Mouse (Mus musculus): ENCODE results near the gene Kcnmb4. TPM values are rescaled to one million over a fixed set of nuclear protein-coding genes. Genes with fewer than 3 reads are reported as not detected.

Kcnmb4 gene
- total and polyA plus RNA-seq, 3 experiments = 0.80 to 1.1 (median 1.0) TPM

DNA sequence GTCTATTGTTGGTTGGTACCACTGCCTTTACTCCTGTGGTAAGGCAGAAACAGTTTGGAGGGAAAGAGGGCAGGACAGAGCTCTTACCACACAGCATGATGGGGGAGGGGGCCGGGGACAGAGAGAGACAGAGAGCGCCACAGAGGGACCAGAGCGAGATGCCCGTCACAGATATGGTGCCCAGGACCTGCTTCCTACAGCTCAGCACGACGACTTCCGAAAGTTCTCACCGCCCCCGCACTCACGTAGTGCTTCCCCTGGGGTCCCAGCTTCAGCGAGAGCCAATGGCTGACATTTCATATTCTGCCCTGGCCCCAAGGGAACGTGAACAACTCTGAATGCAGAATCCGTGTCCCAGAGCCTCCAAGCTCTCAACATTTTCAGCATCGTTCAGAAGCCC is 76.1 kb downstream of the Kcnmb4 start:
- Histone ChIP-seq H3K4me3 (replicated peaks in 1 of 3; ENCODE audit: low read depth in 2 of 3, low read length in 2 of 3, poor library complexity in 1 of 3) (no peak overlapping the region), H3K79me2 (replicated peaks; ENCODE audit: control insufficient read depth, extremely low read depth, insufficient read depth, poor library complexity, severe bottlenecking) (no peaks in the 10 kb centered on the region), H3K36me3 (replicated peaks in 1 of 2; ENCODE audit: control insufficient read depth in 1 of 2, insufficient read depth in 1 of 2, low read length in 1 of 2) (no peaks in the 10 kb centered on the region), H3K4me1 (ENCODE audit: control insufficient read depth in 1 of 2, insufficient read depth in 2 of 2) (peaks cover 0 to 6% of the 10 kb centered on the region in 2 experiments; a peak in 2 of 4 replicates), H3K9me3 (replicated peaks; ENCODE audit: low read length) (no peaks in the 10 kb centered on the region), H3K27ac (ENCODE audit: insufficient read depth, low read depth) (no peak overlapping the region), H3K4me2 (ENCODE audit: insufficient read depth, low read depth, poor library complexity, severe bottlenecking) (peak overlapping the region; percentile 6; the same call in 1 of the 2 replicates), H3K9ac (ENCODE audit: insufficient read depth, low read depth) (no peak overlapping the region), H3K27me3 (replicated peaks) (no peaks in the 10 kb centered on the region)
- TF ChIP-seq CHD2 (IDR thresholded peaks at IDR 0.05; ENCODE audit: low read length) (no peak), MAFK (IDR thresholded peaks at IDR 0.05; ENCODE audit: insufficient replicate concordance, low read length) (no peak), IRF4 (IDR thresholded peaks at IDR 0.05; ENCODE audit: low read depth, low read length) (no peak)
- dilution Hi-C loops (cut with MboI; ENCODE audit: extremely low pct_ligation_motif_present, extremely low pct_unique_long_range_greater_than_20kb, low sequenced_read_pairs) (no loop called here), in situ Hi-C loops (cut with MboI; ENCODE audit: low pct_ligation_motif_present, low pct_unique_long_range_greater_than_20kb, low sequenced_read_pairs) (no loop called here)
- no peak for DNase-seq (ENCODE audit: extremely low read depth)

DNA sequence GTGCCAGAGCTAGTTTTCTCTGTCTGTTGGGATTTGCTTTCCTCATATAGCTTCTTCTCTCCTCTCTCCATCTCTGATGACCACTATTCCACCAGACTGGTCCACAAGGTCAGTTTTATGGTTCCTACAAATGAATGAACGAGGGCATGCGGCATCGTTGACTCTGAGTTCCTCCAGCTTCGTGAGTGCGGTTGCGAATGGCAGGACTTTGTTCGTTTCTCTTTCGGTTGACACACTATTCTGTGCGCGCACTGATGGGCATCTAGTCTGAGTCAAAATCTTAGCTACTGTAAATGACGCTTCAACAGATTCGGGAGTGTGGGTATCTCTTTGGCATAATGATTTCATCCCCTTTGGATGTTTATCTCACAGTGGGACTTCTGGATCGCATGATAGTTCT is 76.7 kb downstream of the Kcnmb4 start:
- no peak for TF ChIP-seq MAZ (IDR thresholded peaks at IDR 0.05; ENCODE audit: low read depth, low read length)
- TF ChIP-seq POLR2A (IDR thresholded peaks at IDR 0.05; ENCODE audit: low read depth, low read length) = no peak
- no peak for TF ChIP-seq KAT2A (IDR thresholded peaks at IDR 0.05; ENCODE audit: insufficient replicate concordance, low read length)
- TF ChIP-seq CHD1 (IDR thresholded peaks at IDR 0.05; ENCODE audit: low read depth, low read length) = no peak
- TF ChIP-seq NRF1 (IDR thresholded peaks at IDR 0.05; ENCODE audit: low read depth, low read length) = no peak
- TF ChIP-seq TBP (conservative IDR thresholded peaks at IDR 0.05; ENCODE audit: low read depth, low read length) = no peak
- no peak for TF ChIP-seq E2F4 (IDR thresholded peaks at IDR 0.05; ENCODE audit: insufficient replicate concordance, low read depth, low read length)
- TF ChIP-seq JUND (conservative IDR thresholded peaks at IDR 0.05; ENCODE audit: low read depth, low read length) = no peak
- TF ChIP-seq RCOR1 (conservative IDR thresholded peaks at IDR 0.05; ENCODE audit: low read depth, low read length) = no peak
- TF ChIP-seq ZMIZ1 (IDR thresholded peaks at IDR 0.05; ENCODE audit: low read depth, low read length) = no peak
- no peak for TF ChIP-seq NELFE (IDR thresholded peaks at IDR 0.05; ENCODE audit: low read depth, low read length)
- no peak for TF ChIP-seq USF1 (IDR thresholded peaks at IDR 0.05; ENCODE audit: low read depth, low read length)
- no peak for TF ChIP-seq CHD2 (IDR thresholded peaks at IDR 0.05; ENCODE audit: low read length)
- no peak for TF ChIP-seq SMC3 (IDR thresholded peaks at IDR 0.05; ENCODE audit: low read depth, low read length)
- Histone ChIP-seq H3K4me2 (ENCODE audit: insufficient read depth, low read depth, poor library complexity, severe bottlenecking) (no peak overlapping the region), H3K4me3 (replicated peaks in 1 of 3; ENCODE audit: low read depth in 2 of 3, low read length in 2 of 3, poor library complexity in 1 of 3) (no peak overlapping the region), H3K27ac (ENCODE audit: insufficient read depth, low read depth) (no peak overlapping the region), H3K27me3 (replicated peaks) (no peaks in the 10 kb centered on the region), H3K36me3 (replicated peaks in 1 of 2; ENCODE audit: control insufficient read depth in 1 of 2, insufficient read depth in 1 of 2, low read length in 1 of 2) (no peaks in the 10 kb centered on the region), H3K9me3 (replicated peaks; ENCODE audit: low read length) (no peaks in the 10 kb centered on the region), H3K79me2 (replicated peaks; ENCODE audit: control insufficient read depth, extremely low read depth, insufficient read depth, poor library complexity, severe bottlenecking) (no peaks in the 10 kb centered on the region), H3K9ac (ENCODE audit: insufficient read depth, low read depth) (no peak overlapping the region), H3K4me1 (ENCODE audit: control insufficient read depth in 1 of 2, insufficient read depth in 2 of 2) (peaks cover 0 to 6% of the 10 kb centered on the region in 2 experiments; a peak in 2 of 4 replicates)
- in situ Hi-C loops (cut with MboI; ENCODE audit: low pct_ligation_motif_present, low pct_unique_long_range_greater_than_20kb, low sequenced_read_pairs) (no loop called here), dilution Hi-C loops (cut with MboI; ENCODE audit: extremely low pct_ligation_motif_present, extremely low pct_unique_long_range_greater_than_20kb, low sequenced_read_pairs) (no loop called here)
- DNase-seq (ENCODE audit: extremely low read depth) = no peak

All from CH12.LX (cell line).